Mouse (Mus musculus) kidney, adult 2 months (tissue): ENCODE results near the gene Mmp14. TPM values are rescaled to one million over a fixed set of nuclear protein-coding genes. Genes with fewer than 3 reads are reported as not detected.

ENCODE experiments used
- DNase-seq: peaks from one replicate; pipeline ENCODE4 v3.0.0; 2021
- H3K27ac ChIP-seq: fragments of 200-500 bp; 2 replicates; pipeline ENCODE4 v1.5.1; 2012; ENCODE audit warnings: low read depth, low read length, control low read depth, inconsistent platforms; ENCODE audit not compliant: insufficient read depth
- H3K27me3 ChIP-seq: fragments of 200-500 bp; replicated peaks from 2 replicates; pipeline ENCODE4 v1.6.1; 2012; ENCODE audit warnings: mild to moderate bottlenecking, moderate library complexity, low read length, inconsistent platforms; ENCODE audit not compliant: control insufficient read depth, insufficient read depth
- H3K36me3 ChIP-seq: fragments of 200-500 bp; 2 replicates; pipeline ENCODE4 v1.6.1; 2012; ENCODE audit warnings: mild to moderate bottlenecking, moderate library complexity, low read length, inconsistent platforms; ENCODE audit not compliant: control insufficient read depth, insufficient read depth
- H3K4me1 ChIP-seq: fragments of 200-500 bp; 2 replicates; pipeline ENCODE4 v1.6.1; 2011; ENCODE audit warnings: low read length; ENCODE audit not compliant: control insufficient read depth, insufficient read depth
- H3K4me3 ChIP-seq: fragments of 200-500 bp; 2 replicates; pipeline ENCODE4 v1.5.1; 2011; ENCODE audit warnings: mild to moderate bottlenecking, low read depth, low read length, control low read depth; ENCODE audit not compliant: insufficient read depth
- CTCF ChIP-seq: fragments of 200-500 bp; conservative IDR thresholded peaks from 2 replicates; pipeline ENCODE4 v1.5.1; 2011; ENCODE audit warnings: low read depth, mild to moderate bottlenecking, control low read depth, low read length, moderate library complexity, mixed read lengths; ENCODE audit not compliant: insufficient read depth, insufficient read length
- POLR2A ChIP-seq: fragments of 200-500 bp; IDR thresholded peaks from one replicate; pipeline ENCODE4 v1.6.1; 2011; ENCODE audit warnings: low read depth, low read length, control low read depth
- WGBS: fragments of 180-500 bp; shearing (Covaris S2); methylation state at CpG from one replicate; pipeline ENCODE4 v1.1.7; 2018; 5-methylcytosine and 5-hydroxymethylcytosine counted together
- polyA plus RNA-seq: library from polyadenylated mRNA; depleted of rRNA; stranded (reverse); fragments of >200 nt; gene quantifications from 2 replicates; pipeline ENCODE4 v1.2.3, GENCODE M21; 2012

The Mmp14 gene
- polyA plus RNA-seq, 1 experiment = 37.2 TPM

GRCm38 (mm10) chr14:54463108-54463958 is 31.9 kb downstream of the Mmp14 start:
- Histone ChIP-seq H3K36me3 (peaks cover 4% of the 10 kb centered on the region; the same call in 1 of the 2 replicates), H3K4me1 (peaks cover 4% of the 10 kb centered on the region), H3K27me3 (no peaks in the 10 kb centered on the region), H3K4me3 (peak overlapping the region; percentile 86), H3K27ac (peak overlapping the region; percentile 64)
- DNase-seq = no peak
- no peak for TF ChIP-seq POLR2A
- TF ChIP-seq CTCF = no peak
- WGBS = 16% methylated on average over 12 of the region's 12 CpGs

DNA sequence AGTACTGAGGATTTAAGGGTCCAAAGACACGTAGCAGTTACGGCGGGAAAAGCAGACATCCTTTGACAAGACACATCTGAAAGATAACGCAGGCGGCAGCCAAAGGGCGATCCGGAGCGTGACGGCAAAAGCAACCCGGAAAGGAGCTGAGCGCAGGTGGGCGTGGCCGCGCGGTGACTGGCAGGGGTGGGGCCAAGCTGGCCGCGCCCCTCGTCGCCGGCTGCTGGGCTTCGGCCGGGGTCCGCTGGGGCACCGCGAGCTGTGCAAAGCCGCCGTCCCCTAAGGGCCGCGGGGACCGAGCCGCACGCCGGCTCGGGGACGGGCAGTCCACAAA is 32.5 kb downstream of the Mmp14 start, which contains the start of gene Lrp10:
TSS of gene Lrp10 (plus strand) at position 179 of the 334 bp plus-strand sequence.
- under 1% methylated on average over 35 of the region's 35 CpGs for WGBS
- Histone ChIP-seq H3K27ac (peak within 1 kb of the TSS; percentile 64), H3K36me3 (peaks cover 4% of the 10 kb centered on the region; the same call in 1 of the 2 replicates), H3K4me3 (peak within 1 kb of the TSS; percentile 86), H3K27me3 (no peaks in the 10 kb centered on the region), H3K4me1 (peaks cover 4% of the 10 kb centered on the region)
- DNase-seq = peak; percentile 94
- peak; percentile 15 for TF ChIP-seq POLR2A
- TF ChIP-seq CTCF = no peak

- TF ChIP-seq CTCF (peak; percentile 66), POLR2A (no peak)
- H3K4me3 ChIP-seq = peak overlapping the region; percentile 86
- H3K27me3 ChIP-seq = no peaks in the 10 kb centered on the region
- peaks cover 4% of the 10 kb centered on the region for H3K4me1 ChIP-seq
- WGBS = 2% methylated on average over 45 of the region's 57 CpGs
- H3K36me3 ChIP-seq = peaks cover 4% of the 10 kb centered on the region; the same call in 1 of the 2 replicates
- DNase-seq = peak; percentile 89
- peak overlapping the region; percentile 49 for H3K27ac ChIP-seq
Observed at GRCm38 (mm10) chr14:54464293-54465005, 33.0 kb downstream of the Mmp14 start.

- Histone ChIP-seq H3K36me3 (peaks cover 4% of the 10 kb centered on the region; the same call in 1 of the 2 replicates), H3K27ac (no peak overlapping the region), H3K4me3 (no peak overlapping the region), H3K4me1 (no peaks in the 10 kb centered on the region), H3K27me3 (no peaks in the 10 kb centered on the region)
- WGBS = 93% methylated on average over 2 of the region's 2 CpGs
- DNase-seq = no peak
- no peak for TF ChIP-seq CTCF
- TF ChIP-seq POLR2A = no peak
Observed at GRCm38 (mm10) chr14:54471467-54471866, 40.1 kb downstream of the Mmp14 start.

GRCm38 (mm10) chr14:54472671-54473070 is 41.3 kb downstream of the Mmp14 start:
- no peaks in the 10 kb centered on the region for H3K4me1 ChIP-seq
- no peak overlapping the region for H3K27ac ChIP-seq
- TF ChIP-seq CTCF (no peak), POLR2A (no peak)
- H3K4me3 ChIP-seq = no peak overlapping the region
- WGBS = 79% methylated on average over 5 of the region's 5 CpGs
- no peaks in the 10 kb centered on the region for H3K27me3 ChIP-seq
- peaks cover 4% of the 10 kb centered on the region; the same call in 1 of the 2 replicates for H3K36me3 ChIP-seq
- DNase-seq = no peak

- TF ChIP-seq CTCF (no peak), POLR2A (no peak)
- Histone ChIP-seq H3K36me3 (no peaks in the 10 kb centered on the region), H3K4me1 (0 out of 2 replicates have a peak, but pooled peaks cover 2% of the 10 kb centered on the region), H3K4me3 (no peak overlapping the region), H3K27me3 (no peaks in the 10 kb centered on the region), H3K27ac (no peak overlapping the region)
- DNase-seq = no peak
- 82% methylated on average over 5 of the region's 5 CpGs for WGBS
Observed at GRCm38 (mm10) chr14:54474744-54475143, 43.3 kb downstream of the Mmp14 start.
